Mouse (Mus musculus) cerebellum, postnatal 36 days (tissue): ENCODE measurements at regions not wholly inside any gene's neighbourhood (a gene's known extent, or its start where the extent isn't known, plus 50 kb on each side); places are given as distances from the start of the nearest gene placed in this dataset.

Experiments
- DNase-seq, 2 experiments: peaks; one replicate each; pipeline ENCODE4 v3.0.0; 2021 to 2022; ENCODE audit warnings: mixed read lengths in 2 of 2

- no peak for DNase-seq
Observed at GRCm38 (mm10) chr17:84022358-84022757, 165.4 kb downstream of the Zfp36l2 start.

DNA sequence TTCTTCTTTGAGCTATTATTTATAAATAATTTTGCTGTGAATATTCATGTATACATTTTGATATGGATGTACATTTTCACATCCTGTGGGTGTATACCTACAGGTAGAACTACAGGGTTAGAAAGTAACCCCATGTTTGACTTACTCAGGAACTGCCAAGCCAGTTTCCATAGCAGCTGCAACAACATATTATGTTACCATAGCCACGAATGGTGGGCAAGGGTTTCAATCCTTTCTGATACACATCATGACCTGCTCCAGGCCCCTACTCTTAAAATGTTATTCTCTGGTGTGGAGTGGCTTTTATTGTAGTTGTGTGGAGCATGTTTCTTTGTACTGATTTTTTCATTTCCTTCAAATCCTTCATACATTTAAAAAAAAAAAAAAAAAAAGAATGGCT lies 168.9 kb downstream of the Zfp36l2 start:
- no peak for DNase-seq

DNA sequence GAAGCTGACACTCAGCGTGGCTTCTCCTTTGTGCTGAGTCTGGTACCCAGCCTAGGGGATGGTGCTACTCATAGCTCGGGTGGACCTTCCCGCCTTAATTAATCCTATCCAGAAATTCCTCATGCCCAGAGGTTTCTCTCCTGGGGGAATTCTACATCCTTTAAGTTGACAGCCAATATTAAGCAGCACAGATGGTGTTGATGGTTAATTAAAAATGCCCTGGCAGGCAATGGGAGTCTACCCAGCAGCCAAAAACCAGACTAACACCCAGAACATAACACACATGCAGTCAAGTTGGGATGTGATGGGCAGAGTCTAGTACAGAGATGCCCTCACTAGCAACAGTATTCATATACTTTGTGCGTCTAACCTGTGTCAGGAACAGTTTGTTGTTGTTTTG lies 169.9 kb downstream of the Zfp36l2 start:
- DNase-seq, result no peak

GRCm38 (mm10) chr17:84014287-84015039 lies 166.7 kb upstream of the Haao start:
- no peak for DNase-seq

GRCm38 (mm10) chr17:84010492-84011060 lies 162.8 kb upstream of the Haao start:
- no peak for DNase-seq

DNA sequence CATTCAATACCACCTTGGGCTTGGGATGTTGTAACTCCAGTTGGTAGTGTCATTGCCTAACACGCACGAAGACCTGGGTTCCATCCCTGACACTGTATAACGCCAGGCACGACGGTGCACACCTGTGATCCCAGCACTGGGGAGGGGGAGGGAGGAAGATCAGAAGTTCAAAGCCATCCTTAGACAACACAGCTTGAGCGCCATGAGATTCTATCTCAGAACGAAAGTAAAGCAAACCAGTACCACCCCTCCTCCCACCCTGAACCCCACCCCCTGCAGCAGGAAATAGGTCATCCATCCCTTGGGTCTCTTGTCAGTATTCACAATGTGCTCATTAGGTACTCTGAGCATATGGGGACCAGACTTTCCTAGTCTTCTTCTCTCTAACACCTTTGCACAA lies 162.2 kb upstream of the Haao start:
- DNase-seq, result no peak

- DNase-seq, result no peak
Observed at GRCm38 (mm10) chr17:84009194-84009593, 161.4 kb upstream of the Haao start.

- no peak for DNase-seq
Observed at GRCm38 (mm10) chr17:84008682-84009052, 160.9 kb upstream of the Haao start.

DNA sequence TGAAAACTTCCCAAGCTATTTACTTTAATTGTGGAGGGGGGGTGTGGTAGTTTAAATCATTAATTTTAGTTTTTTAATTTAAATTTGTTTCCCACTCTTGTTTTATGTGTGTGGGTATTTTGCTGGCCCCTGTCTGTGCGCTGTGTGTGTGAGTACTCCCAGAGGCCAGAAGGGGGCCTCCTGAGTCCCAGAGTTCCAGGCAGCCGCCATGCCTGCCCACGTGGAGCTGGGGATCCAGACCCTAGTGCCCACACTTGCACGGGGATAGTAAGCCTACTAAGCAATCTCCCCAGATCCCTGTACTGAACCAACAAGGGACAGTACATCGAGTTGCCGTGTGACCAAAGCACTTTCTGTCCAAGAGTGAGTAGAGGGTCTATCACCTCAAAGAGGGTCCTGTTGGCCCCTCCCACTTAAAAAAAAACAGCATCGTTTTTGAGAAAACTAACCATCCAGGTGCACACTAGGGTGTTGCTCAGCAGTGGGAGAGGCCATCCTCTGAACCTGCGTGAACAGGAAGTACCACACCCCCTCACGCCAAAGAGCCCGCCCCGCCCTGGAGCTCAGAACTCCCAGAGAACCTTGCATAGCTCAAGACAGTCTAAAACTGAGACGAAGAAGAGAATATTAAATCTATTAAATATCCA lies 160.4 kb upstream of the Haao start:
- DNase-seq, result no peak

DNA sequence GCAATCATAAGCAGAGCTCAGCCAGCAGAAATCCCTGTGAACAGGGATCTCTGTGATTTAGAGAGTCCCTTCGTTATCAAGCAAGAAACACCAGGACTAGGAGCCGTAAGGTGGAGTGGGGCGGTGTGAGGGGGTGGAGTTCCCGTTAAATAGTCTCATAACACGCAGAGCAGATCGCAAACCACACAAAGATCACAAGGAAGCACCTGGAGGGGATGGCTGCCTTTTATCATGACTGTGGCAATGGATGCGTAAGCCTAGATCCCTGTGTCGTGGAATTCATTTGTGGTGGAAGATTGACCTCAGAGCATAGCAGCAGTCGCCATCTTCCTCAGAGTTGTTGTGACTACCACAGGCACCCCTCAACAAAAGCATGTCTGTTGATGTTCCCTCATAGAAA lies 159.0 kb upstream of the Haao start:
- DNase-seq, result no peak

DNA sequence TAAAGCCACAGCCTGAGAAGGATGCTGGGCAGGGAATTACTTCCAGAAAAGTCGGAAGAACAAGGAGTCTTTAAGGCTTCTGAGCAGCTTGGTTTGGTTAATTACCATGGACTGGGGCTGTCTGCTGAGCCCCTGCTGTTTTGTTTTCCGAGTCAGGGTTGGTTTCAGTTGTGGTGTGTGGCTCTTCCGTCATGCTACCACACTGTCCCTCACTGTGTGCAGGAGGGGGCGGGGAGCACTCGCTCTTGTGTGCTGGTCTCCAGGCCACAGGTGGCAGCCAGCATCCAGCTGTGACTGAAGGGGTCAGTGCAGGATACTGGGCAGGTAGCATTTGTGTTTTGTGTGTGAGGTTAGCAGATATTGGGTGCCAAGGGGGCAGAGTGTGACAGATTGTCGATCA lies 156.5 kb upstream of the Haao start:
- DNase-seq, result no peak

- no peak for DNase-seq
Observed at GRCm38 (mm10) chr17:84003489-84004234, 155.9 kb upstream of the Haao start.

DNA sequence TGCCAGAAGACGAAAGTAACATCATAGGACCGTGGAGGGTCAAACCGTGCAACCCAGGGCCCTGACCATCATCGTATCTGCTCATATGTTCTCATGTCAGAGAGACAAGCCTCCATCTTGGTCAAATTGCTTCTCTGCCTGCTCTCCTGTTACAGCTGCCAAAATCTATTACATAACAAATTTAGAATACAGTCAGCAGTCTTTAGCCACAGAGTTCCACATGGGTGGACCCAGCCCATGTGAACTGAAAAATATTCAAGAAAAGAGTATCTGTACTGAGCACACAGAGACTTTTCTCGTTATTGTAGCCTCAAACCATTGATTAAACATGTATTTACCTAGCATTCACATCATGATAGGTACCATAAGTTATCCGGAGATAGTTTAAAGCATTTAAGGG lies 155.2 kb upstream of the Haao start:
- no peak for DNase-seq

- no peak for DNase-seq
Observed at GRCm38 (mm10) chr17:84002327-84002726, 154.6 kb upstream of the Haao start.

- no peak for DNase-seq
Observed at GRCm38 (mm10) chr17:84000115-84000514, 152.4 kb upstream of the Haao start.

GRCm38 (mm10) chr17:83998972-83999545 lies 151.3 kb upstream of the Haao start:
- DNase-seq, result no peak

DNA sequence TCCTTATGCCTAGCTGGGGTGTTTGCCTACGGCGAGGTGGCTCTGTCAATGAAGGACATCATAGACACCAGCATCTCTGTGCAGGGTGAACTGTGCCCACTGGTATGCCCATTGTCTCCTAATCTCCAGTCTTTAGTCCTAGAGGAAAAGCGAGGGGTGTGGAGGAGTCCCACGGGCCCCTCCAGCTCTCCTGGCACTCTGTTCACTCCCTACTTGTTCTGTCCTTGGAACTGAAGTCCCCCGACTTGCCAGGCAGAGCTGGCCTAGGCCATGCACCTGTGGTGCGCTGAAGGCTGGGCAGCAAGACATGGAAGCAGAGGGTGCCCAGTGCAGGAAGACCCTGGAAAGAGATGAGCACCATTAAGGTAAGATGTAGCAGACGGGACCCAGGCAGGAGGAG lies 150.6 kb upstream of the Haao start:
- DNase-seq, result no peak

GRCm38 (mm10) chr17:83997778-83998177 lies 150.0 kb upstream of the Haao start:
- DNase-seq, result no peak

GRCm38 (mm10) chr17:83993028-83993427 lies 145.3 kb upstream of the Haao start:
- no peak for DNase-seq

DNA sequence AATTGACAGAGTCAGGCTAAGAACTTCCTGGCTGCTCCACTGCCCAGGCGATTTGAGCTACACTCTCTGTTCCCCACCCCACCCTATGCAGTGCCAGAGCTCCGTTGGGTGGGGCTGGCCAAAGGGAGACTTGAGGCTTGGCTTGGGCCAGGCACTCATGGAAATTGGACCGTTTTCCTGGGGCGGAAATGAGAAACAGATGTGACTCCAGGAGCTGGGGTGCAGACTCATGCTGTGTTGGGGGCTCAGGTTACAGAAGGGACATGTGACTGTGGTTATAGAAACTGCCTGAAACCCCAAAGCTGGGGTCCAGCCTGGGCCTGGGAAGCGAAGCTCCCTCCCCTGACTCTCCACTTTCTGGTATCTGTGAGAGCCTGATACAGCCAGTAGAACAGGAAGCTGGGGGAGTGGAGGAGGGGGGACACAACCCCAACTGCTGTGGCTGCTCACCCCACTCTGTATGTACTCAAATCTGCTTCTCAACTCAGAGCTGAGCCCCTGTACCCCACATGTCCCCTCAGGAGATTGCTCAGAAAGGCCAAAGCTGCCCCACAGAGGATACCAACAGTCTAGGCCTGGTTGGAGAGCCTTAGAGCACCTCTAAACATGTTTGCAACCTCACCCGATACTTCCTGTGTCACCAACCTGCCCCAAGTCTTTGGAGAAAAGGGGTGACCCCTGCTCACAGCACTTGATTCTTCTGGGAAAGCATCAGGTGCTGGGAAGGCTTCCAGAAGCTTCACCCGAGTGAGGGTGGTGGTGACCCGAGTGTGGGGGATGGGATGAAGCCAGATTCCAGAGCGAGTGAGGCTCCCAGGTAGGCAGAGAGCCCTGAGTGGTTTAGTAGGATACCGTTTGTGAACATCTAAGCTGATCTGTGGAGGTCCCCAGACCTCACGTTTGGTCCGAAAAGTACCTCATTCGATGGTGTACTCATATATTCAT lies 142.9 kb upstream of the Haao start:
- DNase-seq, result no peak

DNA sequence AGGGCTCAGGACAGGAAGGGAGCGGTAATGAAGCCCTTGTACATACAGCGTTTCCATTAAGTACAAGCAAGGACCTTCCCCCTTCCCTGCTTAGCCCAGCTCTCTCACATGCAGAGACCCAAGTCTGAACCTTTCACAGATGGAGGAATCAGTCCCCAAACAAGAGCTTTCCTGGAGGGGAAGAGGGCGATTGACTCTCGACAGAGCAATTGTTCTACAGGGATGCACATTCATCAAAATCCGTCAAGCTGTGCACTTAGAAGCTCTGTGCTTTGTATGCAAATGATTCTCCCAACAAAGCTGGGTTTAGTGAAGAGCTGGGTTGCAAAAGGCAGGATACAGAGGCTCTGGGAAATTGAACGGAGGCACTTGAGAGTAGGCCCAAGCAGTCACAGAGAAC lies 141.1 kb upstream of the Haao start:
- no peak for DNase-seq

DNA sequence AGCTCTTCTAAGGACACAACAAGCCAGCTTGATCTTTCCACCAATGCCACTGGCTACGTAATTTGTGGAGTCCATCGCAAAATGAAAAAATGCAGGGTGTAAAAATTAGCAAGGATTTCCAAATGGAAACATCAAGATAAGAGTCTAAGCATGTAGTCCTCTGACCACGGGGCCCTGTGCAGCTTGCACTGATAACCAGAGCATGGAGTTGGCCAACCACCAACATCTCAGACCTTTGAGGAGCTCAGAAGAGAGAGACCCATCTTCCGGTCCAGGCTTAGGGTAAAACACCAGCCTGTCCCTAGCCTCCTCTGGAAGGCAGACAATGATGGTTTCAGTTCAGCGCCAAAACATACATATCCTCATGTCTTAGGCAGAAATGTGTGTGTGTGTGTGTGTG lies 140.4 kb upstream of the Haao start:
- DNase-seq, result no peak
